Mouse (Mus musculus) neural tube, embryonic 12.5 days (tissue): ENCODE measurements around the gene Samd10. TPM values are rescaled to one million over a fixed set of nuclear protein-coding genes. Genes with fewer than 3 reads are reported as not detected.

Source experiments
- ATAC-seq: fragments of 200-750 bp; cut with Nextera tagmentation; 2 replicates; pipeline ENCODE4 v1.8.0; 2017; ENCODE audit warnings: low read depth, mild to moderate bottlenecking, moderate TSS enrichment, moderate library complexity; ENCODE audit not compliant: low FRiP score
- H3K27ac ChIP-seq: fragments of 300-500 bp; sonication (generic); 2 replicates; pipeline ENCODE4 v1.5.1; 2016
- H3K27me3 ChIP-seq: fragments of 300-500 bp; sonication (generic); replicated peaks from 2 replicates; pipeline ENCODE4 v1.6.1; 2016; ENCODE audit warnings: mild to moderate bottlenecking
- H3K36me3 ChIP-seq: fragments of 300-500 bp; sonication (generic); 2 replicates; pipeline ENCODE4 v1.6.1; 2016; ENCODE audit warnings: mild to moderate bottlenecking
- H3K4me1 ChIP-seq: fragments of 300-500 bp; sonication (generic); 2 replicates; pipeline ENCODE4 v1.6.1; 2016
- H3K4me2 ChIP-seq: fragments of 300-500 bp; sonication (generic); replicated peaks from 2 replicates; pipeline ENCODE4 v1.6.1; 2016; ENCODE audit warnings: mild to moderate bottlenecking
- H3K4me3 ChIP-seq: fragments of 300-500 bp; sonication (generic); 2 replicates; pipeline ENCODE4 v1.5.1; 2016
- H3K9ac ChIP-seq: fragments of 300-500 bp; sonication (generic); 2 replicates; pipeline ENCODE4 v1.6.1; 2016; ENCODE audit warnings: mild to moderate bottlenecking
- H3K9me3 ChIP-seq: fragments of 300-500 bp; sonication (generic); 2 replicates; pipeline ENCODE4 v1.6.1; 2016; ENCODE audit warnings: mild to moderate bottlenecking
- WGBS: fragments of 180-500 bp; shearing (Covaris S2); methylation state at CpG from one replicate; pipeline ENCODE4 v1.1.7; 2016; 5-methylcytosine and 5-hydroxymethylcytosine counted together
- polyA plus RNA-seq: library from polyadenylated mRNA; unstranded; fragments of >200 nt; fragmentation: Nextera tagmentation; extraction: Ambion mirVana; gene quantifications from 2 replicates; pipeline ENCODE4 v1.2.1, GENCODE M21; 2016

The Samd10 gene
- polyA plus RNA-seq, 1 experiment from 2014 or later, result 112 TPM

GRCm38 (mm10) chr2:181589732-181590105, 9.3 kb downstream of the Samd10 start:
- Histone ChIP-seq H3K27ac (no peak overlapping the region), H3K27me3 (no peaks in the 10 kb centered on the region), H3K4me1 (peaks cover 17% of the 10 kb centered on the region), H3K36me3 (peaks cover 57% of the 10 kb centered on the region), H3K4me2 (no peak overlapping the region), H3K9me3 (no peaks in the 10 kb centered on the region), H3K9ac (no peak overlapping the region), H3K4me3 (no peak overlapping the region)
- 95% methylated on average over 9 of the region's 9 CpGs for WGBS
- ATAC-seq, result no peak

GRCm38 (mm10) chr2:181589011-181589731, 9.8 kb downstream of the Samd10 start:
- Histone ChIP-seq H3K4me2 (no peak overlapping the region), H3K27me3 (no peaks in the 10 kb centered on the region), H3K36me3 (peaks cover 62% of the 10 kb centered on the region), H3K4me3 (no peak overlapping the region), H3K9me3 (no peaks in the 10 kb centered on the region), H3K9ac (no peak overlapping the region), H3K4me1 (peaks cover 17% of the 10 kb centered on the region), H3K27ac (no peak overlapping the region)
- WGBS, result 96% methylated on average over 10 of the region's 10 CpGs
- no peak for ATAC-seq

DNA sequence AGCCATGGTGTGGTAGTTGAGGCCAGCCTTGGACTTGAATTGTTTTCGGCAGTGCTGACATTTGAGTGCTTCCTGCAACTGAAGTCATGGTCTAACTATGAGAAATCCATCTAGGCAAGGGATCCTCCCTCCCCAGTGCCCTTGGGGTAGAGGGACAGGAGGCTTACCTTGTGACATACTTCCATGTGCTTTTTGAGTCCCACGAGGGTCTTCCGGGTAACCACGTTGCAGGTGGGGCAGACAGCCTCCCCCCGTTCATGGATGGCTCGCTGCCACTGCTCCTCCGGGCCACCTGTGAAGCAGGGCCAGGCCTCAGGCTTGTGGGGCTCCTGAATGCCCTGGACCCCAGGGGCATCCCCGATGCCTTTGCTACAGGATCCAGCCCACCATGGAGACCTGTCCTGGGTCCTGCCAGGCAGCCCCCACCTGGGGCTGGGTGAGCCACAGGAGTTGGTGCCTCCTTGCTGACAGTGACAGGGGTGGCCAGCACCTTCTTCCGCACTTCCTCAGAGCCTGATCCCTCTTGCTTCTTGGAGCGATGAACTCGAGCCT, 10.7 kb downstream of the Samd10 start:
- peaks cover 70% of the 10 kb centered on the region for H3K36me3 ChIP-seq
- H3K9ac ChIP-seq, result no peak overlapping the region
- 93% methylated on average over 11 of the region's 11 CpGs for WGBS

GRCm38 (mm10) chr2:181587796-181588195, 11.2 kb downstream of the Samd10 start:
- Histone ChIP-seq H3K4me3 (no peak overlapping the region), H3K4me1 (peaks cover 12% of the 10 kb centered on the region), H3K36me3 (peaks cover 70% of the 10 kb centered on the region), H3K27ac (no peak overlapping the region), H3K27me3 (no peaks in the 10 kb centered on the region), H3K4me2 (no peak overlapping the region), H3K9ac (no peak overlapping the region), H3K9me3 (no peaks in the 10 kb centered on the region)
- no peak for ATAC-seq
- 88% methylated on average over 6 of the region's 6 CpGs for WGBS

More for the DNA sequence above, 10.7 kb downstream of the Samd10 start:
- H3K27ac ChIP-seq, result no peak overlapping the region
- no peak overlapping the region for H3K4me2 ChIP-seq
- H3K9me3 ChIP-seq, result no peaks in the 10 kb centered on the region
- H3K27me3 ChIP-seq, result no peaks in the 10 kb centered on the region
- H3K4me1 ChIP-seq, result peaks cover 16% of the 10 kb centered on the region
- no peak overlapping the region for H3K4me3 ChIP-seq
- no peak for ATAC-seq

GRCm38 (mm10) chr2:181586124-181586523, 12.9 kb downstream of the Samd10 start:
- no peak for ATAC-seq
- Histone ChIP-seq H3K36me3 (peaks cover 70% of the 10 kb centered on the region), H3K4me1 (peaks cover 8% of the 10 kb centered on the region), H3K9ac (no peak overlapping the region), H3K27ac (no peak overlapping the region), H3K4me3 (no peak overlapping the region), H3K9me3 (no peaks in the 10 kb centered on the region), H3K27me3 (no peaks in the 10 kb centered on the region), H3K4me2 (no peak overlapping the region)
- 91% methylated on average over 3 of the region's 3 CpGs for WGBS

- Histone ChIP-seq H3K4me2 (no peak overlapping the region), H3K27ac (no peak overlapping the region), H3K36me3 (peaks cover 70% of the 10 kb centered on the region), H3K4me3 (no peak overlapping the region), H3K9me3 (no peaks in the 10 kb centered on the region), H3K27me3 (no peaks in the 10 kb centered on the region), H3K9ac (no peak overlapping the region), H3K4me1 (peaks cover 9% of the 10 kb centered on the region)
- WGBS, result 96% methylated on average over 5 of the region's 5 CpGs
- ATAC-seq, result no peak
Measured at GRCm38 (mm10) chr2:181585506-181585905, 13.5 kb downstream of the Samd10 start.

DNA sequence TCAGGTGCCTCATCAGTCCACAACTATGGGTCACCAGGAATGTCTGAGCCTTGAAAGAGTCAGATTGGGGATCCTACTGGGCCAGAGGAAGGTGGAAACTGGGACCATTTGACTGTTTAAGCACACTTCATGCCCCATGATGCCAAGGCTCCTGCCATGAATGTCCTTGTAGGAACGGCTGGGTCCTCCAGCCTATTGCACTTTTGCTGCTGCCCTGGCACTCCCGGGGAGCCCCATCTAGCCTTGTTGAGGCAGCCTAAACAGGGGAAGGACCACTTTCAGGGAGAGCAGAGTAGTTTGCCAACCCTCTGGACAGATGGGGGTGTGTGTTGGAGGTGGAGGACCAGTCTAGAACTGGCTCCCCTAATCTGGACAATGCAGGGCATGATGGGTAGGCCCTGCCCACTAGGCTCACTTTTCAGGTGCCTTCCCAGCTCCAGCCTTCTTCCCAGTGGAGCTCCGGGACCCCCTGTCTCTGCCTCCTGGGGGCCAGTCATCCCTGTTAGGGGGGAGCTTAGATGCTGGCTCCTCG, 14.5 kb downstream of the Samd10 start, which contains the start of gene Uckl1:
TSS of gene Uckl1 (minus strand) at position 482 of the 532 bp plus-strand sequence.
- ATAC-seq, result no peak
- Histone ChIP-seq H3K4me2 (no peak within 1 kb of the TSS), H3K4me3 (no peak within 1 kb of the TSS), H3K36me3 (peaks cover 59% of the 10 kb centered on the region), H3K4me1 (peaks cover 13% of the 10 kb centered on the region), H3K9ac (no peak within 1 kb of the TSS), H3K27me3 (no peaks in the 10 kb centered on the region), H3K27ac (no peak within 1 kb of the TSS), H3K9me3 (no peaks in the 10 kb centered on the region)
- 90% methylated on average over 4 of the region's 4 CpGs for WGBS

DNA sequence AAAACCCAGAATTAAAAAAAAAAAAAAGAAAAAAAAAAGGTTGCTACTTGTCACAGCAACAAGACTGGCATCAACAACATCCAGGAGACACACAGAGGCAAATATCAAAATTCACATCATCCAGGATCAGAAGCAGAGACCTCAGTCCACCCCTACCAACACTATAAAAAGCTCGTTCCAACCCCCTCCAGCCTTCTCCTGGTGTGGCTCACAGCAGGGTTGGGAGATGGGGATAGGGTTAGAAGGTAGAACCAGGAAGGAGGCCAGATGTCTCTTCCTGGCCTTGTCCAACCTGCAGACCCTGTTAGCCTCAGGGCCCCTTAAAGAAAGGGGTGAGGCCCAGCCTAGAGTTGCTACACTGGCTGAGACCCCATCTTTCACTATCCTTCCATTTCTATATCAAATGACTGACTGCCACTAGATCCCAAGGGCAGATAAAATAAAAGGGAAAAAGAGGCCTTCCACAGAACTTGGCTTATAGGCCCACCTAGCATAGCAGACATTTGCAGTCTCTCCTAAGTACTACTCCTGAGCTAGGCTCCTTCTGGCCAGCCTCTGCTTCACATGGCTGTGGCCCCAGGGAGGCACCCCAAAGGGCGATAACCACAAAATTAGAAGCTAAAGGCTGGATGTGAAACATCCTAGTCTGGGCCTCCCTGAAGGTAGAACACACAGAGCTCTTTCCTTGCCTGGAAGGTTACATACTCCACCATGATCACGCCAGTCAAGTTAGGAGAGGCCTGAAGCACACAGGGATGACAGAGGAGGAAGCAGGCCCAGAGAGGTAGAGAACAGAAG, 15.4 kb downstream of the Samd10 start:
- Histone ChIP-seq H3K27ac (no peak overlapping the region), H3K27me3 (no peaks in the 10 kb centered on the region), H3K4me2 (no peak overlapping the region), H3K9me3 (no peaks in the 10 kb centered on the region), H3K4me1 (peaks cover 18% of the 10 kb centered on the region), H3K36me3 (peaks cover 51% of the 10 kb centered on the region), H3K9ac (no peak overlapping the region), H3K4me3 (no peak overlapping the region)
- WGBS, result 91% methylated on average over 3 of the region's 3 CpGs
- ATAC-seq, result no peak

DNA sequence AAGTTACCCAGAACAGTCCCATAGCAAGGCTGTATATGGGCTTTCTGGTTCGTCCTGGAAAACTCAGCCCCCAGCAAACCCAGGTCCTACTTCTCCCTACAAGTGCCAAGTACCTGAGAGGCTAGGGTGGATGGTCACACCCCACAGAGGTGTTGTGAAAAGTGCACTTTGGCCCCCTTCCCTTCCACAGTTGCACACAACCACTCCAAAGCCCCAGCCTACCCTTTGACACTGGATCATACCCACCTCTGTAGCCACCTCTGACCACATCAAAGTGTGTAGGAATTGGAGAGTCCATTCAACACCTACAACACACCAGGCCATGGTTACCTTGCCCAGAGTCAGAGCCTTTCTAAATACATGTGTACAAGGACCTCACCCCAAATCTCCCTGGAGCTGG, 16.1 kb downstream of the Samd10 start:
- Histone ChIP-seq H3K4me1 (peaks cover 18% of the 10 kb centered on the region), H3K9ac (no peak overlapping the region), H3K27ac (no peak overlapping the region), H3K9me3 (no peaks in the 10 kb centered on the region), H3K36me3 (peaks cover 44% of the 10 kb centered on the region), H3K27me3 (no peaks in the 10 kb centered on the region), H3K4me2 (no peak overlapping the region), H3K4me3 (no peak overlapping the region)
- ATAC-seq, result no peak
- WGBS, result 79% methylated on average over 1 of the region's 1 CpGs

GRCm38 (mm10) chr2:181582358-181582757, 16.7 kb downstream of the Samd10 start:
- Histone ChIP-seq H3K36me3 (peaks cover 39% of the 10 kb centered on the region), H3K9me3 (no peaks in the 10 kb centered on the region), H3K27ac (no peak overlapping the region), H3K27me3 (no peaks in the 10 kb centered on the region), H3K4me3 (no peak overlapping the region), H3K4me2 (peak overlapping the region; percentile 92), H3K9ac (no peak overlapping the region), H3K4me1 (peaks cover 19% of the 10 kb centered on the region)
- 0 out of 2 replicates have a peak, but pooled peaks have one; percentile 1 for ATAC-seq
- 80% methylated on average over 2 of the region's 2 CpGs for WGBS

- under 1% methylated on average over 49 of the region's 49 CpGs for whole genome bisulfite sequencing
- H3K9me3 ChIP-seq, result no peaks in the 10 kb centered on the region
- H3K4me3 ChIP-seq, result peak overlapping the region; percentile 81
- peaks cover 32% of the 10 kb centered on the region for H3K36me3 ChIP-seq
- peak overlapping the region; percentile 92 for H3K4me2 ChIP-seq
- H3K9ac ChIP-seq, result peak overlapping the region; percentile 86
- H3K4me1 ChIP-seq, result peaks cover 23% of the 10 kb centered on the region
- no peaks in the 10 kb centered on the region for H3K27me3 ChIP-seq
- H3K27ac ChIP-seq, result peak overlapping the region; percentile 85
- peak; percentile 83 for ATAC-seq
Measured at GRCm38 (mm10) chr2:181581402-181582120, 17.5 kb downstream of the Samd10 start.
